8 mouse cellular contexts compared by ENCODE assay signal in the genomic region with DNA sequence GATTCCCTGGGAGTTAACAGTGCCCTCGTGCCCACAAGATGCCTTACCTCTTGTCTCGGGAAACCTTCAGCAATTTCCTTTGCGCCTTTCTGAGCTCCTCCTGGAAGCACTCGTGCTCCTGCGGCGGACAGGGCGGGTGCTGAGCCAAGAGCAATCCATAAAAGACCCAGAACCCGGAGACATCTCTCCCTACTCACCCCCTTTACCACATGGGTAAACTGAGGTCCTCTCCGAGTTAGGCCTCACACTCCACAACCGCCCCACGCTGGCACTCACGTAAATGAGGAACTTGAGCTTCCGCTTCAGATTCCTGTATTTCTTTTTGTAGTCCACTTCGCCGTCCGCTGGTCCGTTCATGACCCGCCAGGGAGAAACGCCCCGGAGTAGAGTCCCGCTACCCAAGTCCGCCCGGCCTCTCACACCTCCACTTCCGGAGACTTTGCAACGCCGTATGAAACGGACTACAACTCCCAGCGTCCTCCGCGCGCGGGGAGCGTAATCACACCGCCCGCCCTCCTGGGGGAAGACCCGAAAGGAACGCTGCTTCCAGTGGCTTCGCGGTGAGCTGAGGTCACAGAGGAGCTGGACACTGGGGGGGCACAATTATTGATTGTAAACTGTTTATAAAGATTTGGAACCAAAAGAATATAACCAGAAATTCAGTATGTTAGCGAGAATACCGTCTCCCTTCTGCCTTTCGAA. TPM values are rescaled to one million over a fixed set of nuclear protein-coding genes. Genes with fewer than 3 reads are reported as not detected.
DNase-seq lines count a peak whose midpoint lies in the region; ATAC-seq and TF ChIP-seq lines count a peak whose summit lies in the region.

A gene (plus strand): TSS at position 544 of the 702 bp plus-strand sequence.

- DNase-seq in ES-CJ7 (ENCODE audit: low read depth, low spot score): peak; percentile 95
- DNase-seq in cerebellum, adult 11 months: peak; percentile 91
- peak; percentile 91 for DNase-seq in heart, postnatal 25 days (ENCODE audit: low spot score)
- DNase-seq in layer of hippocampus, adult 18-20 months (ENCODE audit: low spot score in 2 of 2): peak; percentile 94 to 96
- DNase-seq in lung, adult 2 months: peak; percentile 95
- peak; percentile 88 to 94 for DNase-seq in thymus, adult 18-20 months

- no peak for TF ChIP-seq CTCF in lung, adult 2 months (IDR thresholded peaks at IDR 0.05; ENCODE audit: insufficient read depth, low read length)

- no peaks in the 10 kb centered on the region for H3K27me3 ChIP-seq in forebrain, embryonic 15.5 days

- WGBS in forebrain, embryonic 15.5 days: 4% methylated on average over 42 of the region's 42 CpGs
- WGBS in lung, adult 2 months: under 1% methylated on average over 42 of the region's 42 CpGs

- peaks cover 31% of the 10 kb centered on the region for H3K4me1 ChIP-seq in forebrain, embryonic 15.5 days
- peaks cover 11% of the 10 kb centered on the region for H3K4me1 ChIP-seq in lung, adult 2 months (ENCODE audit: control insufficient read depth, insufficient read depth, low read length)

- no peaks in the 10 kb centered on the region for H3K9me3 ChIP-seq in forebrain, embryonic 15.5 days

- intact Hi-C loops in heart, postnatal 25 days (cut with DNase I): loop anchor here (5.0 kb wide), 1 partner anchor 36 kb away; no protein-coding TSS in a partner anchor

- ATAC-seq in forebrain, embryonic 15.5 days (replicated peaks): peak; percentile 90
- ATAC-seq in neutrophil, adult 5-6 weeks (ENCODE audit: extremely low read depth, insufficient number of reproducible peaks, low FRiP score, poor library complexity, severe bottlenecking): peak; percentile 79

- H3K9ac ChIP-seq in forebrain, embryonic 15.5 days (replicated peaks): peak within 1 kb of the TSS; percentile 62

- H3K4me2 ChIP-seq in forebrain, embryonic 15.5 days (replicated peaks): peak within 1 kb of the TSS; percentile 84

- H3K4me3 ChIP-seq in forebrain, embryonic 15.5 days: peak within 1 kb of the TSS; percentile 68
- H3K4me3 ChIP-seq in lung, adult 2 months (replicated peaks; ENCODE audit: extremely low read depth, low read depth, low read length): peak within 1 kb of the TSS; percentile 89

- peak within 1 kb of the TSS; percentile 90 for H3K27ac ChIP-seq in forebrain, embryonic 15.5 days (replicated peaks)

- peaks cover 38% of the 10 kb centered on the region for H3K36me3 ChIP-seq in forebrain, embryonic 15.5 days

- TF ChIP-seq POLR2A in lung, adult 2 months (IDR thresholded peaks at IDR 0.05; ENCODE audit: borderline replicate concordance, extremely low read depth, low read depth, low read length): peak; percentile 82; the same call in 1 of the 2 replicates

RNA-seq across cellular contexts. Expression of the gene that starts here (rescaled TPM):
- polyA plus RNA-seq in forebrain, embryonic 15.5 days (2015; fragmentation: Nextera tagmentation; extraction: Ambion mirVana): 30.7 and 31.8 TPM in 2 replicates
- total RNA-seq in heart, postnatal 25 days (2021): 1 to 10 TPM; 5.1 to 5.5 TPM
- 10 to 100 TPM; 25.8 to 30.9 TPM for total RNA-seq in layer of hippocampus, adult 18-20 months (2021)
- 6.2 and 7.5 TPM in 2 replicates for polyA plus RNA-seq in lung, adult 2 months (2012; rRNA removed)
- 37.7 and 46.2 TPM in 2 replicates for total RNA-seq in neutrophil, adult 5-6 weeks (2017)

Comparison
In these comparisons a context has a peak if more than half of its experiments do, and no peak if none do; other contexts are left out.
1. Peak in every context shown above with its lines: DNase-seq, ATAC-seq, H3K4me3 ChIP-seq and H3K27ac ChIP-seq.